Mouse (Mus musculus) kidney, postnatal 10 days (tissue): ENCODE results near the gene Ppy.

Experiments
- DNase-seq: peaks from one replicate; pipeline ENCODE4 v3.0.0; 2021; ENCODE audit warnings: mixed read lengths

Gene Ppy

DNA sequence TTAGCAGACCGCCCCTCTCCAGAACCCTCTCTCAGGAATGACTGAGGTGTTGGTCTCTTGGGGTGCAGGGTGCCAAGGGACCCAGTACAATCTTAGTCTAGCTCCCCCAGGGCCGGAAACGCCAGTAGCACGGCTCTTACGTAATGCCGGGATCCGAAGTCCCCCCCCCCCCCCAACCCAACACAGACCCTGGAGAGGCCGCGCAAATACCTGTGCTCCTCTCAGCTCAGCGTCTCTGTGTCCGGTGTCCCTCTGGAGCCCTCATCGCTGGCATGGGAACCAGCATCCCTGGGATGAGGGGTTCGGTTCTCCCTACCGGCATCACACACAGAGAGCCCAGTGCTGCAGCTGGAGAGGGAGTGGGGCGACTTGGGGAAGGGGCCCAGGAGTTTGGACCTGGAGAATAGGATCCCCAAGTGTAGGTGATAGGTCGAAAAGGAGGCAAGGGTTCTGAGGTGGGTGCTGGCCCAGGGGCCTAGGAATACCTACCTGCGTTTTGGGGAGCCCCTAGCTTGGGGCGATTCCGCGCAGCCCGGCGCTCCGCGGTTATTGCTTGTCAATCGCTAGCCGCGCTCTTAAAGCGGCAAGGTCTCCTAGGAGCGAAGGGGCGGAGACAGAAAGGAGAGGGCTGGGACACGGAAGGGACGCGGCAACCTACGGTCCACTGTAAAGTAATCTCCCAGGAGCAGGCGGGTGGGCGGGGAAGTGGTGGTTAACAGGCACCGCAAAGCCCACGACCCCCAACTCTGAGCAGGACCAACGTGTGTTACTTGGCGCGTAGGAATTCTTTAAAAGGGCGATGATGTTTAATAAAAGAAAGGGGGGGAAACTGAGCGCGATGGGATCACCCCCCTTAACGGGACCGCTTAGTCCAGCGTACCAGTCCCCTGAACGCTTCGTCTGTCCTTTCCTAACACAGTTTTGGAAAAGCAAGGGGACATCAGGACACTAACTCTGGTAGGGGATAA lies 12.9 kb downstream of the Ppy start, which contains the start of gene Mpp2:
Gene Mpp2, minus strand, starts transcription at position 585 of the 968 bp plus-strand sequence.
- DNase-seq, result peak; percentile 79

DNA sequence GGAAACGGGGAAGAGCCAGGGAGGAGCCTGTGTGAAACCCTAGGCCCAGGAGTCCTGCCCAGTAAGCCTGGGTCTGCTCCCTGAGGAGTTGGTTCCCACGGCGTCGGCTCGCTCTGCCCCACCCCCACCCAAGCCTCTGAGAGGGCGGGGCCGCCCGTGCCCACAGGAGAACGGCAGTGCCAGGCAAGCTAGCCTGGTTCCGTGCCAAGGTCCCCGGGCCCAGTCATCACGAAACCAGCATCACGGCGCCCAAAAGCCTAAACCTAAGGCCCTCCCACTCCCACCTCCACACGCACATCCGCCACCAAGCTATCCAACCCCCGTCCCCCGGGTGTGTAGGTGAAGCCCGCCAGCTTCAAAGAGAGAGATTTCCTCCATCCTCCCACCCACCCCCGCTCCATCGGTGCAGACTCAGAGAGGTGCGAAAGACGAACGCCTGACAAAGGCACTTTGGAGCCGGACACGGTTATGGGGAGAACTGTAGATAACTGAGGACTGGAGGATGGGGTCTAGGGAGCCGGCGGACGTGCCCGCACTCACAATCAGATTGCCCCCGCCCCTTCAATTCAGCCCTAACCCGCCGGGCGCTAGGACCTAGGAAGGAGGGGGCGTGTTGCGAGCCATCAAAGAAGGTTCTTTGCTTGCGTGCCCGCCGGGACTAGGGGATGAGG lies 13.9 kb downstream of the Ppy start:
- DNase-seq, result peak; percentile 79

DNA sequence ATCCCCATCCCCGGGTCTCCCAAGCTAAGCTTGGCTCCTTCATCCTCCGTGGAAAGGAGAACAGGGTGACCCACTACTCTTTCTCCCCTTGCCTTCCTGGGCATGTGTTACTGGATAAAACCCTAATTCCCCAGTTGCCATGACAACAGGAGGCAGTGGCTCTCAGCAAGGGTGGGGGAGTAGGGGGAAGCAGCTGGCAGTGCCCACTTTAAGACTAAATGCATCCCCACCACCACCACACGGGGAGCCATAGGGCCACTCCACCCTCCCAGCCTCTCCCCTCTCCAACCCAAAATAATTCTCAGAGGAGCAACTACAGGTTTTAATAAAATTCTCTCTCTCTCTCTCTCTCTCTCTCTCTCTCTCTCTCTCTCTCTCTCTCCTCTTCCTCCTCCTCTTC lies 14.8 kb downstream of the Ppy start:
- DNase-seq, result no peak

DNA sequence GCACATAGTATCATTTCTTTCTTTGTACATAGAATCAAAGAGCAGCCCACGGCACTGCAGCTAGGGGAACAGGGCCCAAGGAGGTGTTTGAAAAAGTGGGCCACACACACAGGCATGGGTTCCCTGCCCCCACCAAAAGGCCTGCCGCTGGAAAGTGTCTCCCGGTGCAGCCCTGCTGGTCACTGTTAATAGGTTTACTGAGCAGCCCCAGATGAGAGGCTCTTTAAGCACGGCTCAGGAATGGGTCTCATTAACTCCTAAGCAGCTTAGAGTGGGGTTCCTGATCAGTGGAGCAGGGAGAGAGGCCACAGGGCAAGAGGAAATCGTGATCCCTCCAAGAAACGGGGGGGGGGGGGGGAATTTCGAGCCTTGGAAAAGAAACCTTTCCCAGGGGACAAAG lies 17.0 kb downstream of the Ppy start:
- DNase-seq, result peak; percentile 22

DNA sequence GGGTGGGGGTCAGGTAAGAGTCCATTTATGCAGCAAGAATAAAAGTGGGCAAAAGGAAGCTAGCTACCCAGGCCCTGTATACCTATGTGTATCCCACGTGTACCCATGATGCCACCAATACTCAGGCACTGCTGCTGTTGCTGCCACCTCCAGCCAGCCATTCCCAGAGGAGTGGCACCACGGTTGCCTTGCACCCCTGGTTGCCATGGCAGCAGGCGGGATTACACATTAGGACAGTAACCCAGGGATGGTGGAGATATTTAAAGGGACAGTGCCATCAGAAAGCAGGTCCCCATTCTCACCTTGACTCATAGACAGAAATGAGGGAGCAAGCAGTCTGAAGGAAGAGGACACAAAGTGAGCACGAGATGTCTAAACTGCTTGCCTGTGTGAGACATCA lies 17.9 kb downstream of the Ppy start:
- DNase-seq, result no peak

DNA sequence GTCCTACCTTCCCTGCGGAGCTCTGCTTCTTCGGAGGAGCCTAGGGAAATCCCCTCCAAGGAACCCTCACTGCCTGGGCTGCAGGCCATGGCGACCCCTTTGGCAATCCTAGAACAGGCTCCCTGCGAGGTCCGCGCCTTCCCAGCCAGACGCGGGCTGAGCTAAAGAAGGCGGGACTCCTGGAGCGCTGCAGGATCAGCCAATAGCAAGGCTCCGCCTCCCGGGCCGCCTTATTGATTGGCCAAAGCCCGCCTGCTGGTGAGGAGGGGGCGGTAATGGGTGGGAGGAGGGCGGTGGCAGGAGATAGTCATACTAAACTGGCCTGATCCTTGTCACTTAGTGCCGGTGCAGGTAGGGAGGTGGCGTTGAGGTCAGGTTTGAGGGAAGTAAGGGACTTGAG lies 18.8 kb downstream of the Ppy start:
- peak; percentile 86 for DNase-seq

DNA sequence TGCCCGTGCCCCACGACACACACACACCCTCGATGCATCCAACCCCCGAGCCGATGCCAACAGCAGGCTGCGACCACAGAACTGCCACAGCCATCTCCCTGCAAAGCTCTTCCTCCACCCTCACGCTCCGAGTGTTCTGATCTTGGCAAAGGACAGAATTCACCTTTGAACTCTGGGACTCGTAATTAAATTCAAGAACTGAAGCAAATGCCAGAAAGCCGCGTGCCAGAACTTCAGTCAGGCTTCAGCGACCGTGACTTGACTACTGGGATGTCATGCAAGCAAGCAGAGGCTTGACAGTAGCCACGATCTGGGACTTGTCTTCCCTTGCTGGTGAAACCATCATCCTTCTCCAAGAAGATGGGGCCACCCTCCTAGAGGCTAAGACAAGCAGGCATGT lies 27.4 kb downstream of the Ppy start:
- DNase-seq, result no peak

DNA sequence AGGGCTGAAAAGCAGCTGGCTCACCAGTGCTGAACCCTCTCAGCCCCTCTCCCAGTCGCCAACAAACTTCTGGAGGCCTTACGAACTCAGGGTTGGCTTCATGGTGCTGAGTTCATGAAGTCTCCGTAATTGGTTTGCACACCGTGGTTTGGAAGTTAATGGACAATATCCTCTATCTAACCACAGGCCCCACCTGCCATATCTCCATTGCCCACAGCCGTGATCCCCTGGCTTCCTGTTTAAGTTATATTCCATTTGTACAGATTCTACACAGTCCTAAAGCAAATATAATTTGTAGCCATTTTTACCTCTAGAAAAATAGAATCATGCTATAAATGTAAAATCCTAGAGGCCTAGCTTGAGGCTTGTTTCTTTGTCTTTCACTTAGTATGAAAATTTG lies 28.4 kb downstream of the Ppy start:
- no peak for DNase-seq

DNA sequence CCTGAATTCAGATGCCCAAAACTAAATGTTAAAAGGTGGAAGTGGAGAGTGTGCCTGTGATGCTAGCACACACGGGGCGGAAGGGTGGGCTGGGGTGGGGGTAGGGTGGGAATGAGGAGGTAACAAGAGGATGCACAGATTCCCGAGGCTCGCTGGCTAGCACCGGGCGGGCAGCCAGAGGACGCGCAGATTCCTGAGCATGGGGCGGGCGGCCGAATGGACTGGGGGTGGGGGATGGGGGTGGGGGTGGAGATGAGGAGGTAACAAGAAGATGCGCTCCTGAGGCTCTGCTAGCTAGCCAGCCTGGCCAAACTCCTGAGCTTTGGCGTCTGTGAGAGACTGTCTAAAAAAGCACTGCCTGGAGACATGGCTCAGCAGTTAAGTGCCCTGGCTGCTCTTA lies 30.7 kb downstream of the Ppy start:
- DNase-seq, result no peak

DNA sequence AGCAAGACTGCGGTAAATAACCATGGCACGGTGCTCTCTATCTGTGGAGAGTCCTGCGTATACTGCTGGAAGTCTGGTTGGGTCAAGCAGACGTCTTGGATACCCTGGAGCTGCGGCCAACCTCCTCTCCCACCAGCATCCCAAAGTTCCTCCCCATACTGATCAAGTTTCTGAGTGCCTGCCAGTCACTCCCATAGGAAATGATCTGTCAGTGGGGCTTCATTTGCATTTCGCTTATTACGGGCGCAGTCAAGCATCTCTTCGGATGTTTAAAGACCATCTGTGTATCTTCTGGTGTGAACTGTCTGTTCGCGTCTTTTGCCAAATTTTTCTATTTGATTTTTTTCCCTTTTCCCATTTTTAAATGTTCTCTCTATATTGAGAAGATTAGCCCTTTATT lies 31.5 kb downstream of the Ppy start:
- DNase-seq, result no peak

DNA sequence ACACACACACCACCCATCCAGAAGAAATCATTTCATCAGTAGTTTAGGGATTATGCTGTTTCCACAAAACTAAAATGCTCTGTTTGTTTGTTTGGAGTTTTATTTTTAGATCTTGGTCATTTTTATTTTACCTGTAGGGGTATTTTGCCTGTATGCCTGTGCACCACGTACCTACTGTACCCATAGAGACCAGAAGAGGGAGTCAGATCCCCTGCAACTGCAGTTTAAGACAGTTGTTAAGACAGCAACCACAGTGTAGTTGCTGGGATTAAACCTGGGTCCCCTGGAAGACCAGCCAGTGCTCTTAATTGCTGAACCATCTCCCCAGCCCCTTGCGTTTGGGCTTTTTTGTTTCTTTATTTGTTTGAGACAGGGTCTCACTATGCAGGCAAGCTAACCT lies 32.1 kb downstream of the Ppy start:
- no peak for DNase-seq

DNA sequence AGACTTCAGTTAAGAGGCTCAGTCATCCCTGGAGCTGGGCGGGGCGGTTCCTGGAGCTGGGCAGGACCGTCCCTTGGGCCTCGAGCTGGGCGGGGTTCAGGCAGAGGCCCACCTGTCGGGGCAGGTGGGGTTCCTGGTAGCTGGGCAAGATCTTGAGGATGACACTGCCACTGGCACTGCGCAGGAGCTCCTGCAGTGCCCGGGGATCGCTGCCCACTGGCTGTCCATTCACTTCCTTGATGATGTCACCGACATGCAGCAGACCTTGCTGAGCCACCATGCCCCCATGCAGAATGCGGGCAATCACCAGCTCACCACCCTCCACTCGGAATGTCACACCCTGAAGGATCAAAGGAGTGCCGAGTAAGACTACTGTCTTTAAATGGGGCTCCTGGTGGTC lies 38.0 kb downstream of the Ppy start:
- DNase-seq, result no peak

DNA sequence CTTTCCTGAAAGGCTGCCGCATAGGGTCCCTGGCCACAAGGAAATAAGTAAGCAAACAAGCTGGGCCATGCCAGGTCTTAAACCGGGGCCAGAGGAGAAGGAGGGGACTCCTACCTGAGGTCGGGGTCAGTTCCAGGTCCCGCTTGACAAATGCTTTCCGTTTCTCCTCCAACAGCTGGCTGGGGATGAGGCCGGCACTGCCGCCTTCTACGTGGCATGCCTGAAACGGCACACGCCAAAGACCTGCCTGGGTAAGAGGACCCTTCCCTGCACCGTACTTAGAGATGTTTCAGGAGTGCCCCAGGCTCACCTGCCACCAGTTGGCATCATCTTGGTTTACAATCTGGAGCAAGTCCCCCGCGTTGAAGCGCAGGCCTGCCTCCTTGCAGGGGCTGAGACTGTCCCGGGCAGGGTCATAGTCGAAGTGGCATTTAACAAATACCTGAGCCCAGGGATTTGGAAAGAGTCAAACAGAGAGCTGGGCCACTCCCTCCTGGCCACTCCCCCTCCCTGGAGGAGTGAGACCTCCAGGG lies 39.1 kb downstream of the Ppy start:
- DNase-seq, result no peak

DNA sequence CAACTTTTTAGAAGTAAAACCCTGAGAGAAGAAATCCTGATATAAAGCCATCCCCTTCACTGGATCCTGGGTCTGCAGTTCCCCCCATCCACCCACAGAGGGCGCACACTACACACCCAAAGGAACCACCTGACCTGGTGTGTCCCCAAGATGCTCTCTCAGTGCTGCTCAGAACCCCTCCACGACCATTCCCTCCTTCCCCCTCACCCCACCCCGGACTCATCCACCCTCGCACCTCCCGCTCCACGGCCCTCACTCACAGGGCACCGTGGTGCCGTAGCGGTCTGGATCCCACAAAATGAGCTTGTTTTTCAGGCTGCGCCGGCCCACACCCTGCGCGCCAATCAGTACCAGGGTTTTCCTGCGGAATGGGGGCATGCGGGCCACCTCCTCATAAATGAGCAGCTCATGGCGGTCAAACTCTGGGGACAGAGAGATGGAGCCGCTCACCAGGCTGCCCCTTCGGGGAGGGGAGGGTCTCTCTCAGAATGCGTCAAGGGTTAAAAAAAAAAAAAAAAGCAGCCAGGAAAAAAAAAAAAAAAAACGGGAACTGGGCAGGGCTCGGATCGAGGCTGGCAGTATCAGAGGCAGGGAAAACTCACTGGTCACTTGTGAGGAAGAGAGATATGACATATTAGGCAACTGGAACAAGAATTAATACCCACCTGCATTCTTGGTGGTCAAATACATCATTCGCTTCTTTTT lies 39.7 kb downstream of the Ppy start:
- DNase-seq, result peak; percentile 84

DNA sequence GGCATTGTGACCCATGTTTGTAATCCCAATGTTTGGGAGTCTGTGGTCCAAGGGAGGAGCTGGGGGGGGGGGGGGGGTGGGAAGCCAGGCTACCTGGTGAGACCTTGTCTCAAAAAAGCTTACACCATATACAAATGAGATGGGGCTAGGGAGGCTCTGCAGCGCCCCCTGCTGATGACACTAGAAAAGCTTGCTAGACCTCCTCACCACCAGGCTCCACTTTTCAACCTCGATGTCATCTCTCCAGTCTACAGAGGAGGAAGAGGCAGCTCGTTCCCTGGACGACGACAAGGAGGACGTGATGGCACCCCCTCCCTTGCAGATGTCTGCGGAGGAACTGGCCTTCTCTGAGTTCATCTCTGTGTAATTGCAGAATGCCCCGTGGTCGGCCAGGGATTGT lies 47.3 kb downstream of the Ppy start:
- peak; percentile 67 for DNase-seq

DNA sequence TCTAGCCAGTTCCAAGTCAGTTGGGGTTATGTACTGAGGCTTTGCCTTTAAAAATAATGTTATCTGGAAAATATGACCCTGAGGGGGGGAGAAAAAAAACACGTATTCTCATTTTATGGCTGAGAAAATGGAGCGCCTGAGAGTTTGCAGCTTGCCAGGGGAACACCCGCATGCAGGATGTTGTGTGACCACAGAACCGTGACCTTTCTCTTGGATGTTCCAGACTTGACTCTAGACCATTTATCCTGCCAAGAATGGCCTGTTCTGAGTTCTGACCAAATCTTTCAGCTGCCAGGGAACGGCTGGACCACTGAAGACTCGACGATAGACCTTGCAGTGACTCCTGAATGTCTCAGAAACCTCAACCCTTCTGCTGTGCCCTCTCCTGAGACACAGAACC lies 47.9 kb downstream of the Ppy start:
- DNase-seq, result peak; percentile 56

DNA sequence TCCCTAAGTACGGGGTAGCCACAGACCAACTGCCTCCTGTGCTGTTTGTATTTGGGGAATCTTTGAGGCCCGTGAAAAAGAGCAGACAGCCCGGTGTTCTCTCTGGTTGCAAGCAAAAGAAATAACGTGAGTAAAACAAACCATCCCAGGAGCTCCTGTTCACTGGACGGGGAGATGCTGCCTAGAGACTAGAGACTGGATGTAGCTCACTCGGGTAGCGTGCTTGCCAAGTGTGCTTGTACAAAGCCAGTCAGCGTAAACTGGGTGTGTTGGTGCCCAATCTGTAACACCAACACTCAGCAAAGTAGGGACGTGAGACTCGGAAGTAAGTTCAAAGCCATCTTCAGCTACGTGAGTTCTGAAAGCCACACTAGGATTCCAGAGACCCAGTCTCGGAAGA lies 48.4 kb downstream of the Ppy start:
- DNase-seq, result no peak

DNA sequence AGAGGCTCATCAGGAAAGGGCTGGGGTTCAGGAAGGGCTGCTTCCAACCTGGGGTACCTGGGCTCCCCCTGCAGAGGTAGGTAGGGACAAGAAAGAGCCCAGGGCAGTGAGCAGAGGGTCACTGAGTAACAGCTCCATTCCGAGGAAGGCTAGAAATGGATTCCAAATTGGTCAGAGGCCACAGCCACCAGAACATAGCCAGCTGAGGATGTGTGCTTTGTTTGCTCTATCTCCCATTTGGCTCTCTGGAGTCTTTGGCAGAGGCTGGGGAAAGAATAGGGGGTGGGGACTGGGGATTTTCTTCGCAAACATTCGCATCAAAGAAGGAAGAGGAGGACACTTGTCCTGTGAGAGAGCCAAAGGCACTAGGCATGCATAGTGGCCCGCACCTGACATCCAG lies 49.2 kb downstream of the Ppy start:
- DNase-seq, result peak; percentile 55

DNA sequence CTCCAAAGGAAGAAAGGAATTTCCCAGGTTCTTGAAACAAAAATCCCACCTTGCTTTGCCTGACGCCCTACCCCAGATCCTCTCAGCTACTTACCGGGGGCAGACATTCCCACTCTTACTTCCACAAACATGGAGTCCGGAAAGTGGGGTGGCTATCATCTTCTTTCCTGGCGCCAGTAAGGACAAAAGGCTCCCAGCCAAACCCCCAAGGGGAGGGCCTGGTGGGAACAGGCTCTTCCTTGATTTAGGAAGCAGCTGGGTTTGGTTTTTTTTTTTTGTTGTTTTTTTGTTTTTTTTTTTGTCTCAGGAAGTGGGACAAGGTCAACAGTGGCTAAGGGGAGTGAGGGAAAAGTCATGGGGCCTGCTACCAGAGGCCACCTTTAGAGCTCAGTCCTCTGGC lies 49.6 kb downstream of the Ppy start:
- DNase-seq, result peak; percentile 83
